Mouse (Mus musculus): ENCODE measurements at regions not wholly inside any gene's neighbourhood (a gene's known extent, or its start where the extent isn't known, plus 50 kb on each side); places are given as distances from the start of the nearest gene placed in this dataset.
"Not testable (repeated sequence)": the region's sequence is repeated elsewhere in the genome, so short reads cannot be mapped to it uniquely, and the experiment has no call there.

DNA sequence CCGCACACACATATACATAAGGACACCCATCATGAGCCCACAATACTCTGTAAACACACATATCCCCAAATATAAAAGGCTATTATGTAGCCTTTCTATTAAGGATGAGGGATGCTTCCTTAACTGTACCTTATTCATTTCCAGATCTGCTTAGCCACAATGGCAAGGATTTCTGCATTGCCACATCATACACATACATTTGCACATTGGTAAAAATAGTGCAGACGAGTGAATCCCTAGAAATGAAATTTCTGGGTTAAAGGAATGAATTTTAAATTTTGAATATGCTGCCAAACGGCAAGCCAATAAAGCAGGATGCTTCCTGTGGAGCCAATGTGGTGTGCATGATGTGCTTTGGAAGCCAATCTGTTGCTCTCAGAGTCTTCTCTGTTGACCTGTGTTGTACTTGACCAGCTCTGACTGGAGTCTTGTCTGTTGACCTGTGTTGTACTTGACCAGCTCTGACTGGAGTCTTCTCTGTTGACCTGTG is 201.5 kb upstream of the Ift57 start:
- WGBS, result 92% methylated on average over 3 of the region's 3 CpGs
- H3K27me3 ChIP-seq (ENCODE audit: low read depth, poor library complexity, severe bottlenecking), result no peaks in the 10 kb centered on the region
- H3K4me1 ChIP-seq, result no peaks in the 10 kb centered on the region
- H3K4me3 ChIP-seq, result no peak overlapping the region
- DNase-seq (ENCODE audit: low spot score), result no peak
- no peaks in the 10 kb centered on the region for H3K36me3 ChIP-seq
- H3K9me3 ChIP-seq (replicated peaks), result no peaks in the 10 kb centered on the region
- H3K27ac ChIP-seq, result no peak overlapping the region

GRCm38 (mm10) chr16:49500818-49501217 is 198.2 kb upstream of the Ift57 start:
- no peaks in the 10 kb centered on the region for H3K27me3 ChIP-seq (ENCODE audit: low read depth, poor library complexity, severe bottlenecking)
- no peaks in the 10 kb centered on the region for H3K4me1 ChIP-seq
- 38% methylated on average over 4 of the region's 4 CpGs for WGBS
- H3K27ac ChIP-seq, result no peak overlapping the region
- H3K36me3 ChIP-seq, result no peaks in the 10 kb centered on the region
- no peak overlapping the region for H3K4me3 ChIP-seq
- no peak for DNase-seq (ENCODE audit: low spot score)
- H3K9me3 ChIP-seq (replicated peaks), result no peaks in the 10 kb centered on the region

GRCm38 (mm10) chr16:49503897-49504413 is 195.1 kb upstream of the Ift57 start:
- Histone ChIP-seq H3K27ac (no peak overlapping the region), H3K4me1 (no peaks in the 10 kb centered on the region), H3K9me3 (replicated peaks) (no peaks in the 10 kb centered on the region), H3K4me3 (no peak overlapping the region), H3K27me3 (ENCODE audit: low read depth, poor library complexity, severe bottlenecking) (no peaks in the 10 kb centered on the region), H3K36me3 (no peaks in the 10 kb centered on the region)
- DNase-seq (ENCODE audit: low spot score), result no peak
- WGBS, result 91% methylated on average over 14 of the region's 14 CpGs

DNA sequence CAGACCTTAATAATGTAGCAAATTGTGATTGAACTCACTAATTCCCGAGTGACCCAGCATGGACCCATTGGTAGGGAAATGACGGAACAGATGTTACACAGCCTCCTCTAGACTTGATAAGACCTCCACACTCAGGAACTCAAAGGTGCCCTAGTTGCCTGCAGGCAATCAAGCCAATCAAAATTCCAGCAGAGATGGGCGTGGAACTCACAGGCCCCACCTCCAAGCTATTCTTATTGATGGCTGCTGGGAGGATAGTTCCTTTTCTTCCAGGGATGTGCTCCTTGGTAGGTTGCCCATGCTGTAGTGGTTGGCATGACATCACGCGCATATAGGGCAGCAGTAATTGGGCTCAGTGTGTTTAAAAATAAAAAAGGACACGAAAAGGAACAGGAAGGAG is 194.4 kb upstream of the Ift57 start:
- Histone ChIP-seq H3K4me1 (no peaks in the 10 kb centered on the region), H3K36me3 (no peaks in the 10 kb centered on the region)
- no peak for DNase-seq (ENCODE audit: low spot score)

DNA sequence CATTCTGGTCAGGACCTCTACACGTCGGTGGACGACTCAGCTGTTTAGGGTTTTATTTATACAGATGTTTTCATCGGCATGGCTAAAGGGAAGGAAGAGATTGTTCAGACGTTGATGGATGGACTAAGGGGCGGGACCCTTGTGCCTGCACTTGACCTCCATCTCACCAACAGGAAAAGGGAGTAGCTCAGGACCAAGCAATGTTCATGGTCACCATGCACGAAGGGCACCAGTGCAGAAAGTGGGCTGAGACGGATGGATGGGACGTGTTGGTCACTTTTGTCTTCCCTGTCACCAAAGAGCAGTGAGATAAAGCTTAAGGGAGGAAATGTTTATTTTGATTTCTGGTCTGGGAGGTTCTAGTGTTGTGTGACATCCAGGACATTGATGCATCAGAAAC is 193.8 kb upstream of the Ift57 start:
- 81% methylated on average over 9 of the region's 9 CpGs for WGBS
- Histone ChIP-seq H3K4me1 (no peaks in the 10 kb centered on the region), H3K9me3 (replicated peaks) (no peaks in the 10 kb centered on the region), H3K27me3 (ENCODE audit: low read depth, poor library complexity, severe bottlenecking) (no peaks in the 10 kb centered on the region), H3K27ac (no peak overlapping the region), H3K4me3 (no peak overlapping the region), H3K36me3 (no peaks in the 10 kb centered on the region)
- no peak for DNase-seq (ENCODE audit: low spot score)

More for the DNA sequence above, 194.4 kb upstream of the Ift57 start:
- Histone ChIP-seq H3K4me3 (no peak overlapping the region), H3K27ac (no peak overlapping the region), H3K27me3 (ENCODE audit: low read depth, poor library complexity, severe bottlenecking) (no peaks in the 10 kb centered on the region), H3K9me3 (replicated peaks) (no peaks in the 10 kb centered on the region)
- 89% methylated on average over 6 of the region's 6 CpGs for WGBS

GRCm38 (mm10) chr16:49518844-49519243 is 180.2 kb upstream of the Ift57 start:
- Histone ChIP-seq H3K27ac (no peak overlapping the region), H3K27me3 (ENCODE audit: low read depth, poor library complexity, severe bottlenecking) (no peaks in the 10 kb centered on the region), H3K9me3 (replicated peaks) (no peaks in the 10 kb centered on the region), H3K36me3 (no peaks in the 10 kb centered on the region), H3K4me1 (no peaks in the 10 kb centered on the region), H3K4me3 (no peak overlapping the region)
- WGBS, result 97% methylated on average over 3 of the region's 3 CpGs
- DNase-seq (ENCODE audit: low spot score), result no peak

DNA sequence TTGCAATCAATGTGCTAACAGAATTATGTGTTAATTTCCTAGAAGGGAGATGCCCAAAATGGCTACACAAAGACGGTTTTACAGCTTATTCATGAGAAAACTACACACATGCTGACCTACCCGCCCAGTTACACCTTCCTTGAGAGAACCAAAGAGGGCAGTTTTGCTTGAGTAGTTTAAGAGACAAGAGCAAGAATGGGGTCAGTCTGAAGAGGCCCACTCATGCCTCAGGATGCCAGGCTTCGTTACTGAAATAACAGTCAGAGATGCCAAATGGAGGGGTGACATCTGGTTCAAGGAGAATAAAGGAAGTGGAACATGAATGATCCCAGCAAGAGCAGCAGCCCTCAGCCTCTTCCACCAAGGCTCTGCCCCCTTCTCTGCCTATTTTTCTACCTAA is 178.6 kb upstream of the Ift57 start:
- H3K4me1 ChIP-seq, result no peaks in the 10 kb centered on the region
- 77% methylated on average over 3 of the region's 3 CpGs for WGBS
- H3K36me3 ChIP-seq, result no peaks in the 10 kb centered on the region
- no peaks in the 10 kb centered on the region for H3K27me3 ChIP-seq (ENCODE audit: low read depth, poor library complexity, severe bottlenecking)
- no peak for DNase-seq (ENCODE audit: low spot score)
- H3K27ac ChIP-seq, result no peak overlapping the region
- H3K9me3 ChIP-seq (replicated peaks), result no peaks in the 10 kb centered on the region
- H3K4me3 ChIP-seq, result no peak overlapping the region

DNA sequence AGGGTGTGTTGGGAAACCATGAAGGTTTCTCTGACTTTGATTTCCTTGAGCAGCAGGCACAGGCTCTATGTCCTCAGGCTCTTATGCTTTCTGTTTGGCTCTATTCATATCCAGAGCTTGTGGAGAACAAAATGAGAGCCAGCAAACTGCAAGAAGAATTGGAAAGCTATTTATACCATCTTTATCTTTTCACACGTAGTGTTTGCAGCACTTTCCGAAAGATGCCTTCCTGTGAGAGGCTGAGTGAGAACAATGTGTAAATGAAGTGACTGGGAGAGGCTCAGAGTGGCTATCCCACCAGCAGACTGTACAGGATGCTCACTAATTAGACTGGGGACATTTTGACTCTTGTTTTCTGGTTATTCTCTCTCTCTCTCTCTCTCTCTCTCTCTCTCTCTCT is 177.3 kb upstream of the Ift57 start:
- no peaks in the 10 kb centered on the region for H3K9me3 ChIP-seq (replicated peaks)
- H3K4me3 ChIP-seq, result no peak overlapping the region
- no peak overlapping the region for H3K27ac ChIP-seq
- H3K27me3 ChIP-seq (ENCODE audit: low read depth, poor library complexity, severe bottlenecking), result no peaks in the 10 kb centered on the region
- no peaks in the 10 kb centered on the region for H3K4me1 ChIP-seq
- DNase-seq (ENCODE audit: low spot score), result no peak
- no peaks in the 10 kb centered on the region for H3K36me3 ChIP-seq
- 69% methylated on average over 2 of the region's 2 CpGs for WGBS

DNA sequence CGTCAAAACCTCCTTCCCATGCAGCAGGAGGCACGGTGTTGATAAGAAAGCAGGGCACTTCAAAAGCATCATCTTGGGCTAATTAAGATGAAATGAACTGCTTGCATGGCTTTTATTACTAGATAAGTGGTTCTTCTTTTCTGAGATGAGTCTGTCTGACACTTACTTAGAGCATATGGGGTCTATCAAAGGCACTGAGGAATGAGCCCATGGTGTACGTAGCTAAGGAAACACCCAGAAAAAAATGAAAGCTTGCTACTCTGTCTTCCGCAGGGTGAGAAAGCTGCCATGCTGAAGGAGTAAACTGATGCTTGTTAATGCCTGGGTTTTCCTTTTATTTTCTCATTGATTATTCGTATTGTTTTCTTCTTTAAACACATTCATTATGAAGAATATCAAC is 176.5 kb upstream of the Ift57 start:
- H3K4me1 ChIP-seq, result no peaks in the 10 kb centered on the region
- 46% methylated on average over 5 of the region's 5 CpGs for WGBS
- no peak for DNase-seq (ENCODE audit: low spot score)

GRCm38 (mm10) chr16:49528618-49529017 is 170.4 kb upstream of the Ift57 start:
- not testable (repeated sequence) for H3K27ac ChIP-seq; H3K27me3 ChIP-seq (ENCODE audit: low read depth, poor library complexity, severe bottlenecking); H3K36me3 ChIP-seq; DNase-seq (ENCODE audit: low spot score); H3K9me3 ChIP-seq (replicated peaks); H3K4me1 ChIP-seq; H3K4me3 ChIP-seq
- 88% methylated on average over 2 of the region's 2 CpGs for WGBS

More for the DNA sequence above, 176.5 kb upstream of the Ift57 start:
- Histone ChIP-seq H3K4me3 (no peak overlapping the region), H3K27me3 (ENCODE audit: low read depth, poor library complexity, severe bottlenecking) (no peaks in the 10 kb centered on the region), H3K36me3 (no peaks in the 10 kb centered on the region), H3K27ac (no peak overlapping the region), H3K9me3 (replicated peaks) (no peaks in the 10 kb centered on the region)

DNA sequence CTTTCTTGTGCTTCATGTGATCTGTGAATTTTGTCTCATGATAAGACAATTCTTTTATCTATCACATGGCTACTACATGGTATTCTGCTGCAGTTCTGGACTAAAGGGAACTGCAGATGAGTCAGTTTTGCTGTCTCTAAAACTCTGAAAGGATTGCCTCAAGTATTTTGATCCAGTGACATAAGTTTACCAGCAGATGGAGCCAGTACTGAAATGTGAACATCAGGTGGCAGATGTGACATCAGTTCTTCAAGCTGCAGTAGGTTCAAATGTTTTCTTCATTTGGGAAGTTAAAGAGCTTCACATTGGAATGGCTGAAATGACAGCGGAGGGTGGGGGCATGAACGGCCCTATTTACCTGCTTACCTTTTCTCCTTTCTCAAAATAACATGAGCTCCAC is 170.0 kb upstream of the Ift57 start:
- no peak overlapping the region for H3K27ac ChIP-seq
- no peak for DNase-seq (ENCODE audit: low spot score)
- no peak overlapping the region for H3K4me3 ChIP-seq
- no peaks in the 10 kb centered on the region for H3K9me3 ChIP-seq (replicated peaks)
- WGBS, result 78% methylated on average over 2 of the region's 2 CpGs
- H3K27me3 ChIP-seq (ENCODE audit: low read depth, poor library complexity, severe bottlenecking), result no peaks in the 10 kb centered on the region
- H3K36me3 ChIP-seq, result no peaks in the 10 kb centered on the region
- H3K4me1 ChIP-seq, result peaks cover 12% of the 10 kb centered on the region; the same call in 1 of the 2 replicates

DNA sequence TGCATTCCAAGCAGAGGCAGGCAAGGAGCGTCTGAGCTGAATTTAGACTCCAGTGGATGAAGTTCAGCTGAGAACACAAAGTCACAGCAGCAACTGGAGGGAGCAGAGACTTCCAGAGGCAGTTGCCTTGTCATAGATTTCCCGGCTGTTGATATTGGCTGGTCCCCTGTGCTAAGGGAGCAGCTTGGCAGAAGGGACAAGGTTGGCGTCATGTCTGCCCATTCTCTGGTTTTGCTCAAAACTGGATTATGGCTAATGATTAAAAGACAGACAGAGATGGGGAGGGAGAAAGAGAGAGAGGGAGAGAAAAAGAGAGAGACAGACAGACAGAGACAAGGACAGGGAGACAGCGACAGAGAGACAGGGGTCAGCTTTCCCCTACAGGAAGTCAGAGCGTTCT is 169.0 kb upstream of the Ift57 start:
- Histone ChIP-seq H3K27me3 (ENCODE audit: low read depth, poor library complexity, severe bottlenecking) (no peaks in the 10 kb centered on the region), H3K36me3 (no peaks in the 10 kb centered on the region), H3K27ac (no peak overlapping the region), H3K9me3 (replicated peaks) (no peaks in the 10 kb centered on the region), H3K4me1 (peaks cover 12% of the 10 kb centered on the region; the same call in 1 of the 2 replicates), H3K4me3 (no peak overlapping the region)
- DNase-seq (ENCODE audit: low spot score), result no peak
- WGBS, result 95% methylated on average over 5 of the region's 5 CpGs

DNA sequence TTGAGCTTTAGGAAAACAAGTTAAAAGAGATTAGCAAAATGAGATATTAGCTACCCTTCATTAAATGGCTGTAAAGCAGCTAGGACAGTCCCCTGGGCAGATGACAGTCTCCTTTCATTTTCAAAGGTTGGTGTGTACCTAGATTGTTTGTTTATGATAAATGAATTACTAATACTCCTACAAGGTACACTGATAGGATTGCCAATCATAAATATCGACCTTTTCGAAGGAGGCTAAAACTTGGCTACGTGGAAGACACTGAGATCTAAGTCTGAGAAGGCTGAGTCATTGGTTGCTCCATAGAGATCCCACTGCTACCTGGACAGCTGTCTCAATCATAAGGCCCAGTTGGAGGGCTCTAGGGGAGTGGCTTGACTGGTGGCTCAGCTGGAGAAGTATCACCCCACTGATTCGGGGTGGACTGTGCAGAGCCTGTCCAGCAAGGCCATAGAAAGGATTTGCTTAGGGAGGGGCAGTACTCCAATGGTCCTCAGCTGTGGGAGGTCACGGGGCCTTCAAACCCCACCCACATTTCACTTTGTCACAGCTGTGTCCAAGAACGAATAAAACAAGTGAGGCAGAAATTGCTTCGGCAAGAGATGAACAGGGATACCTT is 166.9 kb upstream of the Ift57 start:
- Histone ChIP-seq H3K9me3 (replicated peaks) (no peaks in the 10 kb centered on the region), H3K4me1 (peaks cover 12% of the 10 kb centered on the region; the same call in 1 of the 2 replicates), H3K27ac (no peak overlapping the region), H3K27me3 (ENCODE audit: low read depth, poor library complexity, severe bottlenecking) (no peaks in the 10 kb centered on the region), H3K36me3 (no peaks in the 10 kb centered on the region), H3K4me3 (no peak overlapping the region)
- 88% methylated on average over 7 of the region's 7 CpGs for WGBS
- no peak for DNase-seq (ENCODE audit: low spot score)
